Mouse (Mus musculus) lung, embryonic 14.5 days (tissue): Measurements from ENCODE around the gene Rpe. TPM values are rescaled to one million over a fixed set of nuclear protein-coding genes. Genes with fewer than 3 reads are reported as not detected.
"Not testable (repeated sequence)": the region's sequence is repeated elsewhere in the genome, so short reads cannot be mapped to it uniquely, and the experiment has no call there.

ENCODE experiments used
- ATAC-seq: fragments of 200-750 bp; cut with Nextera tagmentation; 2 replicates; pipeline ENCODE4 v1.8.0; 2017; ENCODE audit warnings: mild to moderate bottlenecking, moderate TSS enrichment, moderate library complexity; ENCODE audit not compliant: insufficient read depth
- DNase-seq: peaks from one replicate; pipeline ENCODE4 v3.0.0-alpha.2; 2015
- H3K27ac ChIP-seq: fragments of 300-500 bp; sonication (generic); 2 replicates; pipeline ENCODE4 v1.5.1; 2014; ENCODE audit warnings: low read depth, mild to moderate bottlenecking, moderate library complexity
- H3K27me3 ChIP-seq: fragments of 300-500 bp; sonication (generic); 2 replicates; pipeline ENCODE4 v1.6.1; 2014; ENCODE audit warnings: low read length, control low read depth; ENCODE audit not compliant: insufficient read depth
- H3K36me3 ChIP-seq: fragments of 300-500 bp; sonication (generic); 2 replicates; pipeline ENCODE4 v1.6.1; 2014; ENCODE audit warnings: control low read depth; ENCODE audit not compliant: insufficient read depth
- H3K4me1 ChIP-seq: fragments of 300-500 bp; sonication (generic); 2 replicates; pipeline ENCODE4 v1.6.1; 2014; ENCODE audit warnings: antibody characterized with exemption, control low read depth; ENCODE audit not compliant: insufficient read depth
- H3K4me2 ChIP-seq: fragments of 300-500 bp; sonication (generic); 2 replicates; pipeline ENCODE4 v1.6.1; 2014; ENCODE audit warnings: mild to moderate bottlenecking
- H3K4me3 ChIP-seq: fragments of 300-500 bp; sonication (generic); 2 replicates; pipeline ENCODE4 v1.5.1; 2014; ENCODE audit warnings: low read depth, low read length
- H3K9ac ChIP-seq: fragments of 300-500 bp; sonication (generic); 2 replicates; pipeline ENCODE4 v1.6.1; 2014
- H3K9me3 ChIP-seq: fragments of 300-500 bp; sonication (generic); 2 replicates; pipeline ENCODE4 v1.6.1; 2016; ENCODE audit warnings: low read depth, low read length, control low read depth
- CTCF ChIP-seq: IDR thresholded peaks from 2 replicates; pipeline ENCODE4 v1.5.1; 2016; ENCODE audit warnings: antibody characterized with exemption, low read depth
- WGBS: fragments of 180-500 bp; shearing (Covaris S2); extraction: QIAGEN DNeasy Blood & Tissue Kit; methylation state at CpG from one replicate; pipeline ENCODE4 v1.1.7; 2014; 5-methylcytosine and 5-hydroxymethylcytosine counted together
- polyA plus RNA-seq: library from polyadenylated mRNA; unstranded; fragments of >200 nt; fragmentation: Nextera tagmentation; extraction: Ambion mirVana; gene quantifications from 2 replicates; pipeline ENCODE4 v1.2.1, GENCODE M21; 2014

Gene Rpe
- polyA plus RNA-seq, 1 experiment from 2014 or later: 55.5 TPM

GRCm38 (mm10) chr1:66682974-66683373, 17.7 kb upstream of the Rpe start:
- H3K27ac ChIP-seq: no peak overlapping the region
- ATAC-seq (no peak), DNase-seq (no peak)
- H3K36me3 ChIP-seq: no peaks in the 10 kb centered on the region
- H3K4me2 ChIP-seq: no peak overlapping the region
- no peak overlapping the region for H3K9ac ChIP-seq
- no peaks in the 10 kb centered on the region for H3K9me3 ChIP-seq
- 76% methylated on average over 5 of the region's 5 CpGs for WGBS
- no peaks in the 10 kb centered on the region for H3K27me3 ChIP-seq
- no peak overlapping the region for H3K4me3 ChIP-seq
- H3K4me1 ChIP-seq: no peaks in the 10 kb centered on the region
- TF ChIP-seq CTCF: no peak

GRCm38 (mm10) chr1:66691772-66692171, 8.9 kb upstream of the Rpe start:
- Histone ChIP-seq H3K9ac (no peak overlapping the region), H3K36me3 (no peaks in the 10 kb centered on the region), H3K4me2 (no peak overlapping the region), H3K27ac (no peak overlapping the region), H3K4me3 (no peak overlapping the region), H3K9me3 (no peaks in the 10 kb centered on the region), H3K4me1 (no peaks in the 10 kb centered on the region), H3K27me3 (no peaks in the 10 kb centered on the region)
- DNase-seq: no peak
- no peak for ATAC-seq
- WGBS: 54% methylated on average over 3 of the region's 3 CpGs
- TF ChIP-seq CTCF: no peak

GRCm38 (mm10) chr1:66692308-66692707, 8.3 kb upstream of the Rpe start:
- ATAC-seq (no peak), DNase-seq (no peak)
- H3K27me3 ChIP-seq: no peaks in the 10 kb centered on the region
- H3K4me2 ChIP-seq: no peak overlapping the region
- no peaks in the 10 kb centered on the region for H3K9me3 ChIP-seq
- H3K4me3 ChIP-seq: no peak overlapping the region
- H3K4me1 ChIP-seq: no peaks in the 10 kb centered on the region
- no peak overlapping the region for H3K9ac ChIP-seq
- no peaks in the 10 kb centered on the region for H3K36me3 ChIP-seq
- no peak for TF ChIP-seq CTCF
- WGBS: 43% methylated on average over 1 of the region's 1 CpGs
- no peak overlapping the region for H3K27ac ChIP-seq

- no peak overlapping the region for H3K4me3 ChIP-seq
- no peaks in the 10 kb centered on the region for H3K4me1 ChIP-seq
- no peak overlapping the region for H3K4me2 ChIP-seq
- H3K9me3 ChIP-seq: no peaks in the 10 kb centered on the region
- no peaks in the 10 kb centered on the region for H3K27me3 ChIP-seq
- no peak for DNase-seq
- H3K9ac ChIP-seq: no peak overlapping the region
- no peaks in the 10 kb centered on the region for H3K36me3 ChIP-seq
- no peak overlapping the region for H3K27ac ChIP-seq
- ATAC-seq: no peak
- TF ChIP-seq CTCF: no peak
- 79% methylated on average over 8 of the region's 8 CpGs for WGBS
Observed at GRCm38 (mm10) chr1:66692780-66693392, 7.7 kb upstream of the Rpe start.

- no peak for TF ChIP-seq CTCF
- no peak for DNase-seq
- no peaks in the 10 kb centered on the region for H3K9me3 ChIP-seq
- no peaks in the 10 kb centered on the region for H3K36me3 ChIP-seq
- ATAC-seq: no peak
- H3K9ac ChIP-seq: no peak overlapping the region
- WGBS: 65% methylated on average over 5 of the region's 5 CpGs
- no peak overlapping the region for H3K27ac ChIP-seq
- no peak overlapping the region for H3K4me3 ChIP-seq
- H3K4me2 ChIP-seq: no peak overlapping the region
- no peaks in the 10 kb centered on the region for H3K4me1 ChIP-seq
- H3K27me3 ChIP-seq: no peaks in the 10 kb centered on the region
Observed at GRCm38 (mm10) chr1:66694266-66694665, 6.4 kb upstream of the Rpe start.

GRCm38 (mm10) chr1:66695296-66695695, 5.3 kb upstream of the Rpe start:
- Histone ChIP-seq H3K27ac (no peak overlapping the region), H3K9ac (no peak overlapping the region), H3K9me3 (no peaks in the 10 kb centered on the region), H3K27me3 (no peaks in the 10 kb centered on the region), H3K4me1 (no peaks in the 10 kb centered on the region), H3K4me3 (no peak overlapping the region), H3K4me2 (no peak overlapping the region), H3K36me3 (no peaks in the 10 kb centered on the region)
- WGBS: 50% methylated on average over 7 of the region's 7 CpGs
- DNase-seq (no peak), ATAC-seq (no peak)
- no peak for TF ChIP-seq CTCF

- not testable (repeated sequence) for H3K4me3 ChIP-seq, H3K36me3 ChIP-seq, H3K27me3 ChIP-seq, H3K9me3 ChIP-seq, H3K9ac ChIP-seq, H3K27ac ChIP-seq, H3K4me1 ChIP-seq, H3K4me2 ChIP-seq, ATAC-seq, DNase-seq
- WGBS: 84% methylated on average over 10 of the region's 10 CpGs
Observed at GRCm38 (mm10) chr1:66699630-66700029, 1.0 kb upstream of the Rpe start.
